Mouse (Mus musculus): ENCODE measurements around the gene Zfp870. TPM values are rescaled to one million over a fixed set of nuclear protein-coding genes. Genes with fewer than 3 reads are reported as not detected.

Zfp870 gene
- 12.9 TPM for polyA plus RNA-seq (2017; shearing (Covaris generic))

GRCm38 (mm10) chr17:32891239-32892180 lies at the start of gene Zfp870:
TSS of gene Zfp870 (minus strand) at chr17:32891642.

GRCm38 (mm10) chr17:32917131-32917530 lies 25.7 kb upstream of the Zfp870 start, which contains the start of gene Cyp4f14:
TSS of gene Cyp4f14 (minus strand) at chr17:32917342.

GRCm38 (mm10) chr17:32829540-32830417 lies 61.7 kb downstream of the Zfp870 start, which contains the start of gene Zfp799:
TSS of gene Zfp799 (minus strand) at chr17:32830261.

Other genes starting within 250 kb of the Zfp870 start
- not detected for gene Cyp4f40, start 232.7 kb downstream of the Zfp870 start, polyA plus RNA-seq (2017; shearing (Covaris generic))
- not detected for gene Cyp4f15, start 206.0 kb downstream of the Zfp870 start, polyA plus RNA-seq (2017; shearing (Covaris generic))
- gene Zfp871, start 103.4 kb downstream of the Zfp870 start, polyA plus RNA-seq (2017; shearing (Covaris generic)), result 36.4 TPM
- gene Zfp811, start 81.7 kb downstream of the Zfp870 start, polyA plus RNA-seq (2017; shearing (Covaris generic)), result 0.26 TPM
- 15.8 TPM for gene Zfp799, start 61.4 kb downstream of the Zfp870 start, polyA plus RNA-seq (2017; shearing (Covaris generic))
- gene Cyp4f14, start 25.7 kb upstream of the Zfp870 start, polyA plus RNA-seq (2017; shearing (Covaris generic)), result not detected
- 49.2 TPM for gene Cyp4f13, start 55.8 kb upstream of the Zfp870 start, polyA plus RNA-seq (2017; shearing (Covaris generic))
- 21.8 TPM for gene Zfp472, start 74.2 kb upstream of the Zfp870 start, polyA plus RNA-seq (2017; shearing (Covaris generic))
- gene Zfp952, start 101.5 kb upstream of the Zfp870 start, polyA plus RNA-seq (2017; shearing (Covaris generic)), result 22.8 TPM
- 7.9 TPM for gene Zfp763, start 141.8 kb upstream of the Zfp870 start, polyA plus RNA-seq (2017; shearing (Covaris generic))
- not detected for gene 4921501E09Rik, start 176.4 kb upstream of the Zfp870 start, polyA plus RNA-seq (2017; shearing (Covaris generic))
- 8.2 TPM for gene Zfp563, start 197.7 kb upstream of the Zfp870 start, polyA plus RNA-seq (2017; shearing (Covaris generic))
- gene Morc2b, start 248.0 kb upstream of the Zfp870 start, polyA plus RNA-seq (2017; shearing (Covaris generic)), result not detected